Comparison of ENCODE assay signal across 8 mouse cellular contexts in the genomic region with DNA sequence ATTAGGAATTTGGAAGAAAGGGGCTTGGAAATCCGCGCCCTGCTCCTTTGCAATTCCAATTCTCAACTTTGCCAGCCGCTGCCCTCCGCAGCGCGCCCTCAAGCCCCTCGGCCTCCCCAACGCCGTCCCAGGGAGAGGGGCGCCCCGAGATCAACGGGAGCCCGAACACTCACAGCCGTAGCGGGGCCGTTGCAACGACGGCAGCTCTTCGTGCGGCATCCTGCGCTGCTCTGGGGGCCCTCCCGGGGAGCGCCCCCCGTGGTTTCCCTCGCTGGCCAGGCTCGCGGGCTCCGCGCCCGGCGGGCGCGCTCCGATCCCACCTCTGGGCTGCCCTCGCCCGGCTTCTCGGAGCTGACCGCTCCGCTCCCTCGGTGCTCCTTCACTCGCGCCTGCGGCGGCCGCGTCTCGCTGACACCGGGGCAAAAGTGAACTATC. TPM values are rescaled to one million over a fixed set of nuclear protein-coding genes. Genes with fewer than 3 reads are reported as not detected.
A peak's percentile ranks its signal among the peaks of the same experiment; 100 is the strongest.
DNase-seq lines count a peak whose midpoint lies in the region; ATAC-seq and TF ChIP-seq lines count a peak whose summit lies in the region.

TSS of gene Iqgap2 (minus strand) at position 432 of the 435 bp plus-strand sequence.

- no peak for TF ChIP-seq CTCF in kidney, postnatal 0 days (IDR thresholded peaks at IDR 0.05; ENCODE audit: low read depth)
- no peak for TF ChIP-seq CTCF in intestine, postnatal 0 days (IDR thresholded peaks at IDR 0.05; ENCODE audit: low read depth)

- no peak for DNase-seq in kidney, postnatal 0 days (ENCODE audit: low spot score)
- no peak for DNase-seq in kidney, postnatal 36 days
- DNase-seq in embryonic facial prominence, embryonic 14.5 days (ENCODE audit: low spot score): no peak
- no peak for DNase-seq in ovary, postnatal 10 days (ENCODE audit: low spot score)
- DNase-seq in cerebellum, postnatal 25 days: no peak

- H3K4me2 ChIP-seq in kidney, postnatal 0 days (ENCODE audit: low read length): peak within 1 kb of the TSS; percentile 99
- peak within 1 kb of the TSS; percentile 93 for H3K4me2 ChIP-seq in embryonic facial prominence, embryonic 14.5 days (ENCODE audit: low read depth, low read length)
- H3K4me2 ChIP-seq in intestine, postnatal 0 days (replicated peaks; ENCODE audit: low read depth): peak within 1 kb of the TSS; percentile 99
- H3K4me2 ChIP-seq in midbrain, embryonic 12.5 days (replicated peaks): peak within 1 kb of the TSS; percentile 89

- peak; percentile 58 for ATAC-seq in kidney, postnatal 0 days (replicated peaks; ENCODE audit: low FRiP score, low read depth)
- no peak for ATAC-seq in activated CD4-positive, CD25-positive, alpha-beta regulatory T cell, adult 4 months
- peak; percentile 56 for ATAC-seq in embryonic facial prominence, embryonic 14.5 days (ENCODE audit: low read depth)
- ATAC-seq in intestine, postnatal 0 days: no peak; the same call in none of the 2 replicates
- ATAC-seq in midbrain, embryonic 12.5 days (ENCODE audit: low FRiP score, low read depth): peak; percentile 73

- H3K27ac ChIP-seq in kidney, postnatal 0 days: peak within 1 kb of the TSS; percentile 43; the same call in 1 of the 2 replicates
- H3K27ac ChIP-seq in embryonic facial prominence, embryonic 14.5 days (replicated peaks; ENCODE audit: low read depth, low read length): peak within 1 kb of the TSS; percentile 86
- peak within 1 kb of the TSS; percentile 95 for H3K27ac ChIP-seq in intestine, postnatal 0 days (ENCODE audit: low read depth, low read length)
- H3K27ac ChIP-seq in midbrain, embryonic 12.5 days (replicated peaks): peak within 1 kb of the TSS; percentile 30

- no peaks in the 10 kb centered on the region for H3K4me1 ChIP-seq in kidney, postnatal 0 days (replicated peaks; ENCODE audit: insufficient read depth, low read length)
- peaks cover 4% of the 10 kb centered on the region; the same call in 1 of the 2 replicates for H3K4me1 ChIP-seq in embryonic facial prominence, embryonic 14.5 days (ENCODE audit: control insufficient read depth, insufficient read depth, low read length)
- H3K4me1 ChIP-seq in intestine, postnatal 0 days (replicated peaks; ENCODE audit: control insufficient read depth, insufficient read depth, low read length): 0 out of 2 replicates have a peak, but pooled peaks cover 7% of the 10 kb centered on the region
- H3K4me1 ChIP-seq in midbrain, embryonic 12.5 days: peaks cover 34% of the 10 kb centered on the region

- no peaks in the 10 kb centered on the region for H3K36me3 ChIP-seq in kidney, postnatal 0 days (ENCODE audit: insufficient read depth, low read length)
- H3K36me3 ChIP-seq in embryonic facial prominence, embryonic 14.5 days (ENCODE audit: control insufficient read depth, insufficient read depth, low read length): no peaks in the 10 kb centered on the region
- no peaks in the 10 kb centered on the region for H3K36me3 ChIP-seq in intestine, postnatal 0 days (ENCODE audit: control insufficient read depth, insufficient read depth)
- no peaks in the 10 kb centered on the region for H3K36me3 ChIP-seq in midbrain, embryonic 12.5 days

- no peaks in the 10 kb centered on the region for H3K27me3 ChIP-seq in kidney, postnatal 0 days (ENCODE audit: insufficient read depth, low read length)
- H3K27me3 ChIP-seq in embryonic facial prominence, embryonic 14.5 days (replicated peaks; ENCODE audit: control insufficient read depth, insufficient read depth, low read length): no peaks in the 10 kb centered on the region
- H3K27me3 ChIP-seq in intestine, postnatal 0 days (replicated peaks; ENCODE audit: control insufficient read depth, insufficient read depth, low read length): no peaks in the 10 kb centered on the region
- H3K27me3 ChIP-seq in midbrain, embryonic 12.5 days: no peaks in the 10 kb centered on the region

- peak within 1 kb of the TSS; percentile 67 for H3K4me3 ChIP-seq in kidney, postnatal 0 days (replicated peaks; ENCODE audit: low read depth, low read length)
- peak within 1 kb of the TSS; percentile 75 for H3K4me3 ChIP-seq in embryonic facial prominence, embryonic 14.5 days (ENCODE audit: low read depth, low read length)
- peak within 1 kb of the TSS; percentile 79 for H3K4me3 ChIP-seq in intestine, postnatal 0 days (ENCODE audit: low read depth, low read length)
- peak within 1 kb of the TSS; percentile 68 for H3K4me3 ChIP-seq in midbrain, embryonic 12.5 days

- under 1% methylated on average over 40 of the region's 48 CpGs for WGBS in kidney, postnatal 0 days
- WGBS in embryonic facial prominence, embryonic 14.5 days: 0% methylated on average over 14 of the region's 48 CpGs
- WGBS in intestine, postnatal 0 days: under 1% methylated on average over 45 of the region's 48 CpGs
- under 1% methylated on average over 48 of the region's 48 CpGs for WGBS in midbrain, embryonic 12.5 days

- H3K9ac ChIP-seq in kidney, postnatal 0 days (ENCODE audit: low read depth, low read length): peak within 1 kb of the TSS; percentile 57
- peak within 1 kb of the TSS; percentile 81 for H3K9ac ChIP-seq in embryonic facial prominence, embryonic 14.5 days (ENCODE audit: low read depth, low read length)
- H3K9ac ChIP-seq in intestine, postnatal 0 days (ENCODE audit: low read depth, low read length): peak within 1 kb of the TSS; percentile 94
- peak within 1 kb of the TSS; percentile 83 for H3K9ac ChIP-seq in midbrain, embryonic 12.5 days (replicated peaks)

- no peaks in the 10 kb centered on the region for H3K9me3 ChIP-seq in kidney, postnatal 0 days (replicated peaks; ENCODE audit: low read length)
- no peaks in the 10 kb centered on the region for H3K9me3 ChIP-seq in embryonic facial prominence, embryonic 14.5 days (ENCODE audit: control insufficient read depth, low read length)
- H3K9me3 ChIP-seq in intestine, postnatal 0 days (ENCODE audit: control insufficient read depth): no peaks in the 10 kb centered on the region
- no peaks in the 10 kb centered on the region for H3K9me3 ChIP-seq in midbrain, embryonic 12.5 days

RNA-seq across cellular contexts. Expression of gene Iqgap2, which starts in this region (rescaled TPM):
- 9.8 and 11.1 TPM in 2 replicates for polyA plus RNA-seq in kidney, postnatal 0 days (2015; fragmentation: Nextera tagmentation; extraction: Ambion mirVana)
- polyA plus RNA-seq in activated CD4-positive, CD25-positive, alpha-beta regulatory T cell, adult 4 months (2017; shearing (Covaris generic)): 10 to 100 TPM; 16.6 to 17.1 TPM
- 13.7 and 14.9 TPM in 2 replicates for polyA plus RNA-seq in embryonic facial prominence, embryonic 14.5 days (2014; fragmentation: Nextera tagmentation; extraction: Ambion mirVana)
- polyA plus RNA-seq in intestine, postnatal 0 days (2015; fragmentation: Nextera tagmentation; extraction: Ambion mirVana): 31.5 and 35.9 TPM in 2 replicates
- 13.0 and 14.1 TPM in 2 replicates for polyA plus RNA-seq in midbrain, embryonic 12.5 days (2016; fragmentation: Nextera tagmentation; extraction: Ambion mirVana)

Comparison
In these comparisons a context has a peak if more than half of its experiments do, and no peak if none do; other contexts are left out.
1. ATAC-seq: peak in kidney, postnatal 0 days (single experiment), embryonic facial prominence, embryonic 14.5 days (single experiment) and midbrain, embryonic 12.5 days (single experiment); none in activated CD4-positive, CD25-positive, alpha-beta regulatory T cell, adult 4 months (single experiment) and intestine, postnatal 0 days (single experiment).
2. H3K27ac ChIP-seq: peak in every context shown above with its lines; median percentile 95 in intestine, postnatal 0 days; 86 in embryonic facial prominence, embryonic 14.5 days; 43 in kidney, postnatal 0 days; 30 in midbrain, embryonic 12.5 days.
3. Peak in every context shown above with its lines, with median percentiles within 50 percentile points of each other: H3K4me2 ChIP-seq, H3K4me3 ChIP-seq and H3K9ac ChIP-seq.